Comparison of ENCODE assay signal across 9 mouse cellular contexts in the genomic region with DNA sequence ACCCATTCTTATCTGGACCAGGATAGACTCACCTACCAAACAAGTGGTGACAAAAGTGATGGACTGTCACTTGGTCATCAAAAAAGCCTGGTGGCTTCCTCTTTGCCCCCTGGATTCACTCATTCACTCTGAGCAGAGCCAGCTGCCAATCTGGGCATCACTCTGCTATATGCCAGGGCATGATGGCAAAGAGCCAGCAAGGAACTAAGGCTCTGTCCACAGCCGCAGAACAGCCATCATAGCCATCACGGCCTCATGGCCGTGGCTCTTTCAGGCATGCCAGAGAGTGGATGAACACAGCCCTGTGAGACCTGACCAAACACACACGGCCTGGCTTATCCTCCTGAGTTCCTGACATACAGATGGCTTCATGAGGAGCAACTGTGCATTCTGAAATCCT. TPM values are rescaled to one million over a fixed set of nuclear protein-coding genes. Genes with fewer than 3 reads are reported as not detected.
DNase-seq lines count a peak whose midpoint lies in the region; ATAC-seq and TF ChIP-seq lines count a peak whose summit lies in the region.
"Had no signal": no experiment of that assay in that cellular context is flagged by ENCODE, and none has a peak within 500 bp of the region (broad histone marks: within the 10 kb centered on the region; RNA-seq: fewer than 3 reads in every experiment).

No protein-coding gene starts in this region.

- H3K79me2 ChIP-seq in CH12.LX (replicated peaks; ENCODE audit: control insufficient read depth, extremely low read depth, insufficient read depth, poor library complexity, severe bottlenecking): peaks cover 14% of the 10 kb centered on the region

- dilution Hi-C loops in CH12.LX (cut with MboI; ENCODE audit: extremely low pct_ligation_motif_present, extremely low pct_unique_long_range_greater_than_20kb, low sequenced_read_pairs): no loop called here

- peak overlapping the region; percentile 85 for H3K4me2 ChIP-seq in heart, embryonic 11.5 days
- H3K4me2 ChIP-seq in CH12.LX (ENCODE audit: insufficient read depth, low read depth, poor library complexity, severe bottlenecking): peak overlapping the region; percentile 85; the same call in 1 of the 2 replicates
- peak overlapping the region; percentile 79 for H3K4me2 ChIP-seq in forebrain, embryonic 15.5 days (replicated peaks)
- peak overlapping the region; percentile 94 for H3K4me2 ChIP-seq in liver, embryonic 16.5 days (ENCODE audit: low read depth, low read length)

- peak overlapping the region; percentile 2; the same call in 1 of the 2 replicates for H3K9ac ChIP-seq in heart, embryonic 11.5 days (ENCODE audit: low read depth, low read length)
- peak overlapping the region; percentile 94; the same call in 1 of the 2 replicates for H3K9ac ChIP-seq in CH12.LX (ENCODE audit: insufficient read depth, low read depth)
- peak overlapping the region; percentile 79 for H3K9ac ChIP-seq in forebrain, embryonic 15.5 days (replicated peaks)
- H3K9ac ChIP-seq in liver, embryonic 16.5 days (ENCODE audit: low read depth, low read length): no peak overlapping the region

- no peak for TF ChIP-seq POLR2A in CH12.LX (IDR thresholded peaks at IDR 0.05; ENCODE audit: low read depth, low read length)

- no peak for TF ChIP-seq EP300 in CH12.LX (IDR thresholded peaks at IDR 0.05; ENCODE audit: low read length)

- WGBS in heart, embryonic 11.5 days (ENCODE audit: insufficient replicate concordance): 90% methylated on average over 4 of the region's 4 CpGs
- 36% methylated on average over 4 of the region's 4 CpGs for whole genome bisulfite sequencing in forebrain, embryonic 15.5 days
- WGBS in liver, embryonic 16.5 days (ENCODE audit: insufficient replicate concordance): 69% methylated on average over 4 of the region's 4 CpGs

- H3K9me3 ChIP-seq in heart, embryonic 11.5 days (replicated peaks; ENCODE audit: control insufficient read depth, low read length): no peaks in the 10 kb centered on the region
- H3K9me3 ChIP-seq in CH12.LX (replicated peaks; ENCODE audit: low read length): no peaks in the 10 kb centered on the region
- no peaks in the 10 kb centered on the region for H3K9me3 ChIP-seq in forebrain, embryonic 15.5 days
- no peaks in the 10 kb centered on the region for H3K9me3 ChIP-seq in liver, embryonic 16.5 days (replicated peaks; ENCODE audit: control insufficient read depth, low read length)

- no peak overlapping the region for H3K27ac ChIP-seq in heart, embryonic 11.5 days (ENCODE audit: low read depth, low read length)
- H3K27ac ChIP-seq in CH12.LX (ENCODE audit: insufficient read depth, low read depth): no peak overlapping the region
- no peak overlapping the region for H3K27ac ChIP-seq in forebrain, embryonic 15.5 days (replicated peaks)
- peak overlapping the region; percentile 34; the same call in 1 of the 2 replicates for H3K27ac ChIP-seq in liver, embryonic 16.5 days (ENCODE audit: low read length)

- H3K4me1 ChIP-seq in heart, embryonic 11.5 days (ENCODE audit: control insufficient read depth, insufficient read depth, low read length): peaks cover 15% of the 10 kb centered on the region
- H3K4me1 ChIP-seq in CH12.LX (ENCODE audit: control insufficient read depth in 1 of 2, insufficient read depth in 2 of 2): peaks cover 10 to 19% of the 10 kb centered on the region in 2 experiments
- peaks cover 58% of the 10 kb centered on the region for H3K4me1 ChIP-seq in forebrain, embryonic 15.5 days
- peaks cover 41% of the 10 kb centered on the region for H3K4me1 ChIP-seq in liver, embryonic 16.5 days (ENCODE audit: control insufficient read depth, low read depth, low read length)

- in situ Hi-C loops in CH12.LX (cut with MboI; ENCODE audit: low pct_ligation_motif_present, low pct_unique_long_range_greater_than_20kb, low sequenced_read_pairs): no loop called here

- H3K4me3 ChIP-seq in heart, embryonic 11.5 days (ENCODE audit: low read depth, low read length): peak overlapping the region; percentile 4; the same call in 1 of the 2 replicates
- no peak overlapping the region for H3K4me3 ChIP-seq in CH12.LX (replicated peaks in 1 of 3; ENCODE audit: low read depth in 2 of 3, low read length in 2 of 3, poor library complexity in 1 of 3)
- H3K4me3 ChIP-seq in forebrain, embryonic 15.5 days: peak overlapping the region; percentile 63
- peak overlapping the region; percentile 90; the same call in 1 of the 2 replicates for H3K4me3 ChIP-seq in liver, embryonic 16.5 days (ENCODE audit: low read depth, low read length)

- no peak for TF ChIP-seq RAD21 in CH12.LX (IDR thresholded peaks at IDR 0.05; ENCODE audit: low read depth, low read length)

- ATAC-seq in heart, embryonic 11.5 days (replicated peaks; ENCODE audit: insufficient number of reproducible peaks, low FRiP score, low TSS enrichment): no peak
- ATAC-seq in forebrain, embryonic 15.5 days (replicated peaks): no peak
- ATAC-seq in liver, embryonic 16.5 days (ENCODE audit: low read depth): no peak
- ATAC-seq in CD4-positive, CD25-positive, alpha-beta regulatory T cell, adult 4 months: no peak

- H3K27me3 ChIP-seq in heart, embryonic 11.5 days (ENCODE audit: control insufficient read depth, insufficient read depth, low read length): no peaks in the 10 kb centered on the region
- no peaks in the 10 kb centered on the region for H3K27me3 ChIP-seq in CH12.LX (replicated peaks)
- H3K27me3 ChIP-seq in forebrain, embryonic 15.5 days: no peaks in the 10 kb centered on the region
- H3K27me3 ChIP-seq in liver, embryonic 16.5 days (ENCODE audit: control insufficient read depth, insufficient read depth, low read depth, low read length): no peaks in the 10 kb centered on the region

- no peaks in the 10 kb centered on the region for H3K36me3 ChIP-seq in heart, embryonic 11.5 days (ENCODE audit: control insufficient read depth, insufficient read depth, low read length)
- peaks cover 17 to 49% of the 10 kb centered on the region in 2 experiments for H3K36me3 ChIP-seq in CH12.LX (replicated peaks in 1 of 2; ENCODE audit: control insufficient read depth in 1 of 2, insufficient read depth in 1 of 2, low read length in 1 of 2)
- H3K36me3 ChIP-seq in forebrain, embryonic 15.5 days: peaks cover 9% of the 10 kb centered on the region
- H3K36me3 ChIP-seq in liver, embryonic 16.5 days (ENCODE audit: control insufficient read depth, insufficient read depth): no peaks in the 10 kb centered on the region; the same call in 1 of the 2 replicates

- no peak for TF ChIP-seq CTCF in CH12.LX (conservative IDR thresholded peaks at IDR 0.05 in 1 of 2, IDR thresholded peaks at IDR 0.05 in 1 of 2; ENCODE audit: low read depth in 2 of 2, low read length in 2 of 2)

- no peak for DNase-seq in heart, adult 9 months (ENCODE audit: low spot score in 2 of 2)
- no peak for DNase-seq in CH12.LX (ENCODE audit: extremely low read depth)
- DNase-seq in ovary, postnatal 14 days (ENCODE audit: low spot score): no peak
- no peak for DNase-seq in thymus, postnatal 4 days
- DNase-seq: cerebellum, adult 11-12 months had no signal

RNA-seq across cellular contexts. Expression of a gene that starts 1.8 kb away (rescaled TPM):
- 47.3 and 51.9 TPM in 2 replicates for polyA plus RNA-seq in heart, embryonic 11.5 days (2014; fragmentation: Nextera tagmentation; extraction: Ambion mirVana)
- total RNA-seq in CH12.LX (2012; rRNA removed) (56.7 and 57.6 TPM in 2 replicates), CH12.LX (2014; rRNA removed) (18.4 and 20.8 TPM in 2 replicates)
- 67.4 and 75.4 TPM in 2 replicates for polyA plus RNA-seq in CH12.LX (2012; ENCODE audit: insufficient read length, low read depth)
- polyA plus RNA-seq in forebrain, embryonic 15.5 days (2015; fragmentation: Nextera tagmentation; extraction: Ambion mirVana): 164 and 166 TPM in 2 replicates
- 44.7 and 53.0 TPM in 2 replicates for polyA plus RNA-seq in liver, embryonic 16.5 days (2015; fragmentation: Nextera tagmentation; extraction: Ambion mirVana)
- 10 to 100 TPM in 1 of 2 experiments, 1 to 10 TPM in 1; 9.1 to 10.9 TPM for polyA plus RNA-seq in CD4-positive, CD25-positive, alpha-beta regulatory T cell, adult 4 months (2017; shearing (Covaris generic))

RNA-seq across cellular contexts. Expression of a gene that starts 5.1 kb away (rescaled TPM):
- 12.2 and 12.8 TPM in 2 replicates for polyA plus RNA-seq in heart, embryonic 11.5 days (2014; fragmentation: Nextera tagmentation; extraction: Ambion mirVana)
- 12.2 and 16.9 TPM in 2 replicates for total RNA-seq in CH12.LX (2012; rRNA removed)
- total RNA-seq in CH12.LX (2014; rRNA removed): 16.1 and 16.7 TPM in 2 replicates
- 15.9 and 17.1 TPM in 2 replicates for polyA plus RNA-seq in CH12.LX (2012; ENCODE audit: insufficient read length, low read depth)
- 20.6 and 22.1 TPM in 2 replicates for polyA plus RNA-seq in forebrain, embryonic 15.5 days (2015; fragmentation: Nextera tagmentation; extraction: Ambion mirVana)
- polyA plus RNA-seq in liver, embryonic 16.5 days (2015; fragmentation: Nextera tagmentation; extraction: Ambion mirVana): 5.9 and 6.6 TPM in 2 replicates
- 10 to 100 TPM in 1 of 2 experiments, 1 to 10 TPM in 1; 9.2 to 17.5 TPM for polyA plus RNA-seq in CD4-positive, CD25-positive, alpha-beta regulatory T cell, adult 4 months (2017; shearing (Covaris generic))

RNA-seq across cellular contexts. Expression of a gene that starts 21.1 kb away (rescaled TPM):
- 205 and 218 TPM in 2 replicates for polyA plus RNA-seq in heart, embryonic 11.5 days (2014; fragmentation: Nextera tagmentation; extraction: Ambion mirVana)
- total RNA-seq in CH12.LX (2012; rRNA removed) (11.5 and 16.8 TPM in 2 replicates), CH12.LX (2014; rRNA removed) (5.7 and 7.8 TPM in 2 replicates)
- 15.5 and 21.0 TPM in 2 replicates for polyA plus RNA-seq in CH12.LX (2012; ENCODE audit: insufficient read length, low read depth)
- polyA plus RNA-seq in forebrain, embryonic 15.5 days (2015; fragmentation: Nextera tagmentation; extraction: Ambion mirVana): 583 and 618 TPM in 2 replicates
- 34.8 and 43.4 TPM in 2 replicates for polyA plus RNA-seq in liver, embryonic 16.5 days (2015; fragmentation: Nextera tagmentation; extraction: Ambion mirVana)
- polyA plus RNA-seq in CD4-positive, CD25-positive, alpha-beta regulatory T cell, adult 4 months (2017; shearing (Covaris generic)): 1 to 10 TPM; 1.1 to 3.9 TPM

RNA-seq across cellular contexts. Expression of a gene that starts 33.8 kb away (rescaled TPM):
- 18.9 and 19.2 TPM in 2 replicates for polyA plus RNA-seq in heart, embryonic 11.5 days (2014; fragmentation: Nextera tagmentation; extraction: Ambion mirVana)
- total RNA-seq in CH12.LX (2012; rRNA removed) (35.9 and 41.6 TPM in 2 replicates), CH12.LX (2014; rRNA removed) (14.8 and 15.3 TPM in 2 replicates)
- polyA plus RNA-seq in CH12.LX (2012; ENCODE audit: insufficient read length, low read depth): 20.7 and 22.2 TPM in 2 replicates
- polyA plus RNA-seq in forebrain, embryonic 15.5 days (2015; fragmentation: Nextera tagmentation; extraction: Ambion mirVana): 32.1 and 35.3 TPM in 2 replicates
- polyA plus RNA-seq in liver, embryonic 16.5 days (2015; fragmentation: Nextera tagmentation; extraction: Ambion mirVana): 23.4 and 24.3 TPM in 2 replicates
- polyA plus RNA-seq in CD4-positive, CD25-positive, alpha-beta regulatory T cell, adult 4 months (2017; shearing (Covaris generic)): 10 to 100 TPM; 45.0 to 74.3 TPM

RNA-seq across cellular contexts. Expression of a gene that starts 38.6 kb away (rescaled TPM):
- polyA plus RNA-seq in heart, embryonic 11.5 days (2014; fragmentation: Nextera tagmentation; extraction: Ambion mirVana): 69.1 and 77.3 TPM in 2 replicates
- 53.4 and 61.1 TPM in 2 replicates for total RNA-seq in CH12.LX (2012; rRNA removed)
- 35.7 and 38.5 TPM in 2 replicates for total RNA-seq in CH12.LX (2014; rRNA removed)
- polyA plus RNA-seq in CH12.LX (2012; ENCODE audit: insufficient read length, low read depth): 52.6 and 56.3 TPM in 2 replicates
- polyA plus RNA-seq in forebrain, embryonic 15.5 days (2015; fragmentation: Nextera tagmentation; extraction: Ambion mirVana): 105 and 107 TPM in 2 replicates
- polyA plus RNA-seq in liver, embryonic 16.5 days (2015; fragmentation: Nextera tagmentation; extraction: Ambion mirVana): 63.3 and 63.7 TPM in 2 replicates
- polyA plus RNA-seq in CD4-positive, CD25-positive, alpha-beta regulatory T cell, adult 4 months (2017; shearing (Covaris generic)): 1 to 10 TPM; 6.2 to 7.4 TPM

Comparison
In these comparisons a context has a peak if more than half of its experiments do, and no peak if none do; other contexts are left out.
1. H3K4me3 ChIP-seq: peak in heart, embryonic 11.5 days (single experiment), forebrain, embryonic 15.5 days (single experiment) and liver, embryonic 16.5 days (single experiment); none in CH12.LX (0 of 3).
2. Peak in every context shown above with its lines, with median percentiles within 50 percentile points of each other: H3K4me2 ChIP-seq.